Mouse (Mus musculus): Measurements from ENCODE around the gene Gm11938.

Gm11938 gene

DNA sequence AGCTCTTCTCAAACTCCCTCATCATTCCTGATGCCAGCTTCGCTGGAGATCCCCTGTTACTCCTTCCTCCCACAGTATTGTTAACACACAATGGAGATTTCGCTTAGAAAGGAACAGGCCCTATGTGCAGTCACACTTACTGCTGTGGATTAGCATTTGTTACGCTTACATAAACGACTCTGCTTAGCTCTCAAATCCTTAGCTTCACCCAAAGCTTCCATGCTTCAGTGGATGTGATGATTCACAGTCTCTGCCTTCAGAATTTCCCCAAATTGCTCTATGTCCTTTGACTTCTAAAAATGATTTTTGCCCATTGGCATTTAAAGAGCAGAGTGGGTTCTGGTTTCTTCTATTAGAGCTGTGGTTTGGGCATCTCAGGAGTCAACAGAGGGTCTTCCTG is 29.9 kb downstream of the Gm11938 start:
- DNase-seq (ENCODE audit: low spot score): no peak

DNA sequence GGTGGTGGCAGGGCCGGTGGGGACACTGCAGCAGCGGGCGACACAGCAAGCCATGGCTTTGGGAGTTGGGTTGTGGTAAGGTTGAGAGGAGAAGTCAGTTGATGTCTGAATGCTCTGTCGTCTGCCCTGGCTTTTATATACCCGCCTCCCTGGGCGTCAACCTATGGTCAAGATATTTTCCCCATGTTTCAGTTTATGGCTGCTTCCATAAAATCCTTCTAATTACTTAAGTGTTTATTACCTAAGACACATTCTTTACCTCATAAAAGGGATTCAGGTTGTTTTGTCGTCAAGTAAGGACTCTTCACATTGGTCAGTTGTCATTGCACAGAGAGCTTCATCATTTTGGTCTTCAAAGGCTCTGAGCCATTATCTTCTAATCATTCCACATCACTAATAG is 36.6 kb downstream of the Gm11938 start, which contains the start of gene Krtap3-1:
Gene Krtap3-1 (minus strand): TSS at position 101 of the 400 bp plus-strand sequence.
- DNase-seq (ENCODE audit: low spot score): no peak

DNA sequence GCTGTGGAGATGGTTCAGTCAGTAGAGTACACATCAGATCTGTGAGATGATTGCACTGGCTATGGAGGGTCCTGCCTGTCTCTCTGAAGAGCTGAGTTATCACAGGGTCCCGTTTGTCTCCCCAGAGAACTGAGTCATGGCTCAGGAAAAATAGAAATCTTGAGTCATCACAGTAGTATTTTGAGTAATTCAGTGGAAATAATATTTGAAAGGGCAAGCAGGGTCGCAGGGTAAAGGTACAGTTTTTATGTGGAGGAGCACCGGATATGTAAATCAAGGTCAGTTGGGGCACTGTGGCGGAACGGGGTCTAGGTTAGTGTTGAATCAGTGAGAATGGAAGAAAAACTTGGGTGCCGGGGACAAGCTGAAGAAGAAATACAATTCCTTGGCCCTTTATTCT is 40.5 kb downstream of the Gm11938 start:
- no peak for DNase-seq (ENCODE audit: low spot score)

DNA sequence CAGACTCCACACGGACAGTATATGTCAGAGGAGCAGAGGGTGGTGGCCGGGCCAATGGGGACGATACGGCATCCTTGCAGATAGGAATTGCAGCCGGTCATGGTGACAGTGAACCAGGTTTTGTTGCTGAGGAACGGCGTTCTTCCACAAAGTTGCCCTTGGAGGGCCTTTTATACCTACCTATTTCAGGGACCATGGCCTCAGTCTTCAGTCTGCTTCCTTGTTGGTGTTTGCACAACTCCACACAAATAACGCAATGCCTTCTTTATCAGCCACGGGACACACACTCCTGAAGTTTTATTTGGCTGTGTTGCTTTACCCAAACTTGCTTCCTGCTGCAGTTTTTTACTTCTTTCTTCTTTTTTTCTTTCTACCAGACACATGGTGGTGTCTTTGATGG is 43.7 kb downstream of the Gm11938 start, which contains the start of gene Gm11939:
Gene Gm11939 (minus strand): TSS at position 101 of the 400 bp plus-strand sequence.
- DNase-seq (ENCODE audit: low spot score): no peak

DNA sequence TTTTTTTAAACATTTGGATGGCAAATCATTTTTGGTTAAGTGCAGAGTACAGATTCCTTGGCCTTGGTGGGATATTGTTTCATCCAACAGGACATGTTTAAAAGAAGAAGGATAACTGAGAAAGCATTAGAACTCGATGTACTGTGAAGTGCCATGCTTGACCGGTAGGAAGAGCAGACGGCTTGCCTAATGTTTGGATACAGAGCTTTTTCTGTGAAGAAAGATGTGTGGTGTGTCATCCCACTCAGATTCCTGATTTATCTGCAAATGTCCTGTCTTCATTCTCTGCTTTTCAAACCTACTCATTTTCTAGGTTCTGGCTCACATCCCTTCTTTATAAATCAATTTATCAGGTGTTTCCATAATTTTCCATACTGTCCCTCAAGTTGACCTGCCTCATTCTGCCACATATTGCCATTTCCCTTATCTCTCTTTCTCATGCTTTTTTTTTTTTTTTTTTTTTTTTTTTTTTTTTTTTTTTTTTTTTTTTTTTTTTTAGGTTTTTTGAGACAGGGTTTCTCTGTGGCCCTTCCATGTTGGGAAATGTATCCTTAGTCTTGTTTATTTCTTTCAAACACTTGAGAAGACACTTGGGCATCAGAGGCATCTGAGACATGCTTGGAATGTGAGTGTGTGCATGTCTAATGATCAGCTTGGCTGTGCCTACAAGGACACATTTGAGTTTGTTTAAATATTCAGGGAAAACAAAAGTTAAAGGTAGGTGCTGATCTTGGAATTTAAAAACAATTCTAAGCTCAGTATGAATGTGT is 44.9 kb downstream of the Gm11938 start:
- DNase-seq (ENCODE audit: low spot score): no peak

DNA sequence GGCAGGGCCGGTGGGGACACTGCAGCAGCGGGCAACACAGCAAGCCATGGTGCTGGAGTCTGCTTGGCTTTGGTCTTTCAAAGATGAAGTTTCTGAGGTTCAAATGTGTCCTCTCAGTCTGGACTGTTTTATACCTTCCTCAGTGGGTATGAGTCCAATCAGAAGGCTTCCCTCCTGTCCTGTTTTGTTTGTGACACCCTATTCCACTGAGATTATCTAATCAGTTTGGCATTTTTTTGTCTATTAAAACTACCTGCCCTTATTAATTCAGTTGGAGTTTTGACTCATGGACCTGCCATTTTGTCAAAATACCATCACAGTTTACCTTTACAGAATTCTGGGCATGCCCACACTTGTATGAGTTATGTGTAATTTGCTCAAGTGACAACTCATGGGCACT is 46.4 kb downstream of the Gm11938 start, which contains the start of gene Krtap3-2:
Gene Krtap3-2 (minus strand): TSS at position 101 of the 400 bp plus-strand sequence.
- DNase-seq (ENCODE audit: low spot score): no peak

DNA sequence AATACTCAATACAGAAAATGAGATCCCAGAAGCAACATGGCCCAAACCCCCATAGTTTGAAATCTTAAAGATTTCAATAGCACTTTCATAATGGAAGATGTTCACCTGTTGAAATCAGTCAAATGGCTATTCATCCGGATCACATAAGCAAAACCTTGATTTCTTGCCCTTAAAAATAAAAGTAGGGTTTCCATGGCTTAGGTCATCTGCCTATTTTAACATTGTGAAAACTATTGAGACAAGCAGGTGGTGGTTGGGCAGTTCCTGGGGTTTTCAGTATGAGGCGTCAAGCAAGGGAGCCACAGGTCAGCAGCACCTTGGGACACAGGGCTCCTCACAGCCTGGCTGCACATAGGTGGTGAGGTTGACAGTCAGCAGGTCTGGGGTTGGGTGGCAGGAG is 46.9 kb downstream of the Gm11938 start:
- no peak for DNase-seq (ENCODE audit: low spot score)
